Mouse (Mus musculus) G1E (cell line): ENCODE measurements around the gene 1700013G24Rik.

ENCODE experiments used
- CTCF ChIP-seq: IDR thresholded peaks from 2 replicates; pipeline ENCODE4 v1.5.1; 2012; ENCODE audit warnings: low read depth, low read length, inconsistent platforms, mixed read lengths
- GATA1 ChIP-seq: IDR thresholded peaks from 2 replicates; pipeline ENCODE4 v1.6.1; 2012; ENCODE audit warnings: borderline replicate concordance, low read length, inconsistent platforms, mixed read lengths
- GATA2 ChIP-seq: IDR thresholded peaks from 2 replicates; pipeline ENCODE4 v1.6.1; 2012; ENCODE audit warnings: low read depth, low read length, inconsistent platforms, borderline replicate concordance
- POLR2AphosphoS5 ChIP-seq: IDR thresholded peaks from 2 replicates; pipeline ENCODE4 v1.6.1; 2012; ENCODE audit warnings: low read depth, low read length, inconsistent platforms; ENCODE audit not compliant: insufficient replicate concordance
- TAL1 ChIP-seq: conservative IDR thresholded peaks from 2 replicates; pipeline ENCODE4 v1.6.1; 2012; ENCODE audit warnings: low read depth, low read length, inconsistent platforms, mixed read lengths

DNA sequence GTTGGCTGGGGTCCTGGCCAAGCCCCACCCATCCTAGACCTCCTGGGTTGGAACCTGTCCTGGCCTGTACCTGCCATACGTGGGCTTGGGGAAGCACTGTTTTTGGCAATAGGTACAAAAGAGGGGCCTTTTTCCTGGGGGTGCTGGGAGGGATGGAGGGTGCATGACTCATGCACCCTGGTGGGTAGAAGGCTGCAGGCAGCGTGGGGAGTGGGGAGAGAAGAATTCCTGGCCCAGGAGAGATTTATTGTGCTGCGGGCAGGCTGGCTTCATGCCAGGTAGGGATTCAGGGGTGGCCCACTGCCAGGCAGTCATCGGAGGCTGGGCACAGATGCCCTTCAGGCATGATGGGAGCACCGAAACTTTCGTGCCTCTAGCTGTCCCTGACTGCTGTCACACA, 4.9 kb upstream of the 1700013G24Rik start:
- TF ChIP-seq CTCF (no peak), GATA1 (no peak), TAL1 (no peak), POLR2AphosphoS5 (no peak), GATA2 (no peak)
